Comparison of ENCODE assay signal across 8 mouse cellular contexts in the genomic region with DNA sequence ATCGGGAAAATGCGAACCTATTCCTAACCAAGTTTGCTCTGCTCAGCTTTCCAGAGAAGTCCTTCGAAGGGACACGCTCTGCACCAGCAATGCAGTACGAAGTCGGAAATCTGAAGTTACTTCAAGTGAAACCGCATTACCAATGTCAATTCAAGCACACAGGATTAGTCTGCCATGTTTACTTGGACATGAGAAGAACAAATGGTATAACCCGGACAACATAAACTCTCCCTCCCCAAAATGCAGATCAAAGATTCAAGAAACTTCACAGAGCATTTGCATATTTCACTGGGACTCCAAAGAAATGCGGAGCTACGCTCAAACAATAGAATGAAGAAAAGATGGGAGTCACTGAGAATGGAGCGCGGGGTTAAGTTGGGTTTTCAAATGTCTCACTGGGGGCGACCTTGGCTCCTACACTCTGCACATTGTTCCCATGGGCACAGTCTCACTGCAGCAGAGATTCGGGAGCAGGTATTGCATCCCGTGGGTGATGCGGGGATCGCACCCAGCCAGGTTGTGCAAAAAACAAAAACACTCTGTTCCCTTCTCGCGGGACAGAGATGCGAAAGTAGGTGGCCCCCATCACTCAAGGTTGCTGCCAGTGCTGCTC. TPM values are rescaled to one million over a fixed set of nuclear protein-coding genes. Genes with fewer than 3 reads are reported as not detected.
DNase-seq lines count a peak whose midpoint lies in the region; ATAC-seq and TF ChIP-seq lines count a peak whose summit lies in the region.

No protein-coding gene starts in this region.

- peak overlapping the region; percentile 74 for H3K4me3 ChIP-seq in liver, postnatal 0 days (ENCODE audit: low read depth, low read length)

- 6% methylated on average over 20 of the region's 20 CpGs for WGBS in liver, postnatal 0 days (ENCODE audit: insufficient replicate concordance)

- TF ChIP-seq EP300 in liver, postnatal 0 days (IDR thresholded peaks at IDR 0.05; ENCODE audit: low read depth), result no peak

- peak; percentile 23 for DNase-seq in thymus, postnatal 0 days (ENCODE audit: low spot score)
- no peak for DNase-seq in thymus, postnatal 25 days
- DNase-seq in cerebellum, adult 18-20 months, result peak; percentile 32 to 56
- DNase-seq in frontal cortex, postnatal 36 days (ENCODE audit: low spot score in 2 of 2), result peak; percentile 26 to 32
- peak; percentile 17 to 20 for DNase-seq in kidney, adult 8-10 months
- DNase-seq in liver, postnatal 0 days, result no peak
- DNase-seq in right cerebral cortex, postnatal 10 days (ENCODE audit: low spot score in 2 of 2), result peak; percentile 53 to 62
- no peak for DNase-seq in gastrocnemius, postnatal 36 days

- H3K27ac ChIP-seq in liver, postnatal 0 days (ENCODE audit: low read depth), result peak overlapping the region; percentile 99; the same call in 1 of the 2 replicates

- H3K27me3 ChIP-seq in liver, postnatal 0 days (ENCODE audit: insufficient read depth, low read length), result peaks cover 4% of the 10 kb centered on the region; the same call in 1 of the 2 replicates

- H3K9ac ChIP-seq in liver, postnatal 0 days (replicated peaks), result peak overlapping the region; percentile 99

- intact Hi-C loops in gastrocnemius, postnatal 36 days (cut with DNase I), result loop anchor here (5.0 kb wide), 1 partner anchor 164 kb away; a partner anchor contains a TSS

- no peaks in the 10 kb centered on the region for H3K9me3 ChIP-seq in liver, postnatal 0 days (ENCODE audit: low read length)

- ATAC-seq in liver, postnatal 0 days, result peak; percentile 18

- H3K4me2 ChIP-seq in liver, postnatal 0 days (ENCODE audit: low read depth, low read length), result peak overlapping the region; percentile 71

- peaks cover 4% of the 10 kb centered on the region for H3K36me3 ChIP-seq in liver, postnatal 0 days (replicated peaks; ENCODE audit: insufficient read depth, low read length)

- TF ChIP-seq CTCF in liver, postnatal 0 days (IDR thresholded peaks at IDR 0.05; ENCODE audit: low read depth), result no peak

- H3K4me1 ChIP-seq in liver, postnatal 0 days (ENCODE audit: insufficient read depth), result peaks cover 19% of the 10 kb centered on the region

RNA-seq across cellular contexts. Expression of a gene that starts 0.5 kb away (rescaled TPM):
- polyA plus RNA-seq in thymus, postnatal 0 days (2015; fragmentation: Nextera tagmentation; extraction: Ambion mirVana), result 56.7 and 57.1 TPM in 2 replicates
- polyA plus RNA-seq in liver, postnatal 0 days (2015; fragmentation: Nextera tagmentation; extraction: Ambion mirVana), result 22.2 and 23.8 TPM in 2 replicates
- total RNA-seq in gastrocnemius, postnatal 36 days (2021), result 10 to 100 TPM; 16.3 to 16.8 TPM

RNA-seq across cellular contexts. Expression of a gene that starts 38.0 kb away (rescaled TPM):
- polyA plus RNA-seq in thymus, postnatal 0 days (2015; fragmentation: Nextera tagmentation; extraction: Ambion mirVana), result 20.3 and 22.4 TPM in 2 replicates
- 608 and 753 TPM in 2 replicates for polyA plus RNA-seq in liver, postnatal 0 days (2015; fragmentation: Nextera tagmentation; extraction: Ambion mirVana)
- 100 to 1,000 TPM; 175 to 183 TPM for total RNA-seq in gastrocnemius, postnatal 36 days (2021)

Comparison
In these comparisons a context has a peak if more than half of its experiments do, and no peak if none do; other contexts are left out.
1. DNase-seq: peak in thymus, postnatal 0 days (single experiment), cerebellum, adult 18-20 months (2 of 2), frontal cortex, postnatal 36 days (2 of 2), kidney, adult 8-10 months (2 of 2) and right cerebral cortex, postnatal 10 days (2 of 2); none in thymus, postnatal 25 days (single experiment), liver, postnatal 0 days (single experiment) and gastrocnemius, postnatal 36 days (0 of 2).
2. RNA of a gene that starts 38.0 kb away (polyA plus RNA-seq): 608 to 753 TPM in liver, postnatal 0 days; 20.3 to 22.4 TPM in thymus, postnatal 0 days; every median in the first group is over 10 times any median in the second.